Mouse (Mus musculus): ENCODE measurements around the gene Myh10. TPM values are rescaled to one million over a fixed set of nuclear protein-coding genes. Genes with fewer than 3 reads are reported as not detected.

Gene Myh10
- total and polyA plus RNA-seq, 2 experiments from 2014 or later, result 69.9 to 185 TPM

DNA sequence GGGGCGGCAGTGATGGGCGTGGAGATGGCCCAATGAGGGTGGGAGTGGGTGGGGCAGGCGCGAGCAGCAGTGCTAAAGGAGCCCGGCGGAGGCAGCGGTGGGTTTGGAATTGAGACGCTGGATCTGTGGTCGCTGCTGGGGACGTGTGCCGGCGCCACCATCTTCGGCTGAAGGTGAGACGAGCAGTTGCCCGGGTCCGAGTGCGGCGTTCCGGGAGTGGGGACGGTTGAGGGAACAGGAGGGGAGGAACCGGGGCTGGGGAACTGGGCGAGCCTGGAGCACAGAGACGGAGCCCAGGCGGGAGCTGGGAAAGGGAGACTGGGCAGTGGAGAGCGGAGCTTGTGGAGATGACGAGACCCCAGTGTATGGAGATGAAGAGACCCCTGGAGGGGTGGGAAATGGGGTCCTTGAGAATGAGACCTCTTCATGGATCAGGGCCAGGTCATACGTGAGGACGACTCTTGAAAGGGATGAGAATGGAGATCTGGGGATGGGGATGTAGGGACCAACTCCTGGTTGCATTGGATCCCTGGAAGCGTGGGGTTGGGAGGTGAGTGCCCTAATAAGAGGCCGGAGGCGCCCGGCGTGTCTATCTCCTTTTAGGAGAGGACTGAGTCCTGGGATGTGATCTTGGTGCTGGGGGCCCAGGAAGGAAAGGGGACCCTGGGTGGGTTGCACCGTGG lies 792 bp downstream of the Myh10 start:
- no peaks in the 10 kb centered on the region for H3K36me3 ChIP-seq (ENCODE audit: insufficient read depth, low read length)
- peak overlapping the region; percentile 72 for H3K4me2 ChIP-seq (ENCODE audit: low read depth, low read length)
- peak; percentile 64 for TF ChIP-seq CTCF (IDR thresholded peaks at IDR 0.05; ENCODE audit: low read depth)
- peak; percentile 50 for DNase-seq (ENCODE audit: low spot score)
- H3K9me3 ChIP-seq (ENCODE audit: low read length), result no peaks in the 10 kb centered on the region
- peak; percentile 28 for ATAC-seq
- peak overlapping the region; percentile 94 for H3K4me3 ChIP-seq (ENCODE audit: low read length)
- peak overlapping the region; percentile 98 for H3K27ac ChIP-seq
- H3K4me1 ChIP-seq (ENCODE audit: insufficient read depth, low read length), result peaks cover 4% of the 10 kb centered on the region; the same call in 1 of the 2 replicates
- H3K9ac ChIP-seq (replicated peaks; ENCODE audit: low read length), result peak overlapping the region; percentile 93
- under 1% methylated on average over 34 of the region's 34 CpGs for WGBS
- no peaks in the 10 kb centered on the region for H3K27me3 ChIP-seq (ENCODE audit: insufficient read depth, low read length)

DNA sequence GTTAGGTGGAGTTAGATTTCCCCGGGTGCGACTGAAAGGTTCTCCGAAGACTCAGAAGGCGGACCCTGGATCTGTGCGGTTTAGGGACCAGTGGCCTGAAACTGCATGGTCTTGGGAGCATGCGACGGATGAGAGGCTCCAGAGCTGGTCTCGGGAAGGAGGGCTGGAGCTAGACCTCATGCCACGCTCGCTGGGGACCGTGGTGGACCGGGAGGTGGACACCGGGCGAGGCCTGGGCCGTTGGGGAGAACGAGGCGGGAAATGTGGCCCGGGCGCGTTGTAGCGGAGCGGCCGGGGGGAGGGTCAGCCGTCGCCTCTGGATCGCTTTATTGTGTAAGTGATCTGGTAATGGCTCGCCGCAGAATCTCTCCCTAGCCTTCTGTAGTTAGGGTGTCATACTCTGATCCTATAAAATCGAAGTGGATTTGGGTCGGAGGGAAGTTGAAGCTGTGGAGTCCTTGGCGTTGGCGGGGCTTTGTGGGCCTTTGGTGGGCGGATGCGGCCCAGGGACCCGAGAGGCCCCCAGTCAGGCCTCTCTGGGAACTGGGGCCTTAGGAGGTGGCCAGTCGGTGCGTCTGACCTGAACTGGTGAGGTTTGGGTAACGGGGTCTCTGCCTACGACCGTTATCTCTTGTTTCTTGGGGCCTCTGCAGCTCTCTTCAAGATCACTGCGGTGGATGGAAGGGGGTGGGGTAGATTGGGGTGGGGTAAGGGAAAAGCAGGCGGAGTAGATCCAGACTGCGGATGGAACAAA lies 1.5 kb downstream of the Myh10 start:
- Histone ChIP-seq H3K4me1 (ENCODE audit: insufficient read depth, low read length) (peaks cover 4% of the 10 kb centered on the region; the same call in 1 of the 2 replicates), H3K4me2 (ENCODE audit: low read depth, low read length) (peak overlapping the region; percentile 72), H3K27ac (peak overlapping the region; percentile 98), H3K4me3 (ENCODE audit: low read length) (peak overlapping the region; percentile 94), H3K9ac (replicated peaks; ENCODE audit: low read length) (peak overlapping the region; percentile 93), H3K36me3 (ENCODE audit: insufficient read depth, low read length) (no peaks in the 10 kb centered on the region), H3K9me3 (ENCODE audit: low read length) (no peaks in the 10 kb centered on the region), H3K27me3 (ENCODE audit: insufficient read depth, low read length) (no peaks in the 10 kb centered on the region)
- peak; percentile 63 for DNase-seq (ENCODE audit: low spot score)
- under 1% methylated on average over 43 of the region's 43 CpGs for WGBS
- no peak for TF ChIP-seq CTCF (IDR thresholded peaks at IDR 0.05; ENCODE audit: low read depth)
- ATAC-seq, result no peak

DNA sequence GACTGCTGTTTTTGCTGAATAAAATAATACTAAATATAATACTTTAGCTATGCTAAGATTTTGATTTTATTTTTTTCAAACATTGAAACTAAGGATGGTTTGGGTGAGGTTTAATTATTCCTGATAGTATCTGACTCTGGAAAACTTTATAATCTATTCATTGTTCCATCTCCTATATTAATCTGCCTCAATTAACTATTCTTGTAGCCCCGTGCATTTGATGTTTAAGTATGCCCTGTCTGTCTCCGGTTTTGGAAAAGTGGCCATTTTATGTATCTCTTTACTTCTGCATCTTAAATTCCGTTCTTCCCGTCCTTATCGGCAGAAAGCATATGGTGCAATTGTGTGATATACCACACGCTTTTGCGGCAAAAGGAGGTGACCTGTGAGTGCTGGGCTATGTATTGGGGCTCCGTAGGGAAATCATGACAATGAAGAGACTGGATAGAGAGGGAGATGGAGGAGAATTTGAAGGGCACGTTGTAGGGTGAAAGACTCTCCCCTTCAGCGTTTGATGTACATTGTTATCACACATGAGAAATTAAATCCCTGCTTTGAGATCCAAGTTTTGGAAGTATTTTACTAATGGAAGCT lies 2.2 kb downstream of the Myh10 start:
- H3K36me3 ChIP-seq (ENCODE audit: insufficient read depth, low read length), result no peaks in the 10 kb centered on the region
- H3K4me1 ChIP-seq (ENCODE audit: insufficient read depth, low read length), result peaks cover 4% of the 10 kb centered on the region; the same call in 1 of the 2 replicates
- peak overlapping the region; percentile 72 for H3K4me2 ChIP-seq (ENCODE audit: low read depth, low read length)
- no peak for TF ChIP-seq CTCF (IDR thresholded peaks at IDR 0.05; ENCODE audit: low read depth)
- peak overlapping the region; percentile 98 for H3K27ac ChIP-seq
- DNase-seq (ENCODE audit: low spot score) (peak; percentile 48), ATAC-seq (no peak)
- WGBS, result 5% methylated on average over 10 of the region's 10 CpGs
- peak overlapping the region; percentile 94 for H3K4me3 ChIP-seq (ENCODE audit: low read length)
- no peaks in the 10 kb centered on the region for H3K9me3 ChIP-seq (ENCODE audit: low read length)
- peak overlapping the region; percentile 93 for H3K9ac ChIP-seq (replicated peaks; ENCODE audit: low read length)
- no peaks in the 10 kb centered on the region for H3K27me3 ChIP-seq (ENCODE audit: insufficient read depth, low read length)

DNA sequence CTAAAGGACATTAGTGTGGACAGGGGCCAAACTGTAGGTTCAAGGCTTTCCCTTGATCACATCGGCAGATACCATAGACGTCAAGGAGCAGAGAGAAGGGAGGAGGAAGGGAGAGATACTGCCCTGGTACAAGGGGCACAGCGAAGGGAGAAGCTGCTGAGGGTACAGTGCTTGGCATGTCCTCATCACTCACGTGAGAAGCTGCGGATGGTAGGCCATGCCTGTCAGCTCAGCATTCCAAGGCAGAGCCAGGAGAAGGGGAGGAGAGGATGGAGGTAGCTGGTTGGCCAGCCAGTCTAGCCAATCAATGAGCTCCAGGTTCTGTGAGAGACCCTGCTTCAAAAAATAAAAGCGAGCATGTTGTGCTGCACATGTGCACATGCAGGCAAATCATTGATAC lies 11.0 kb downstream of the Myh10 start:
- TF ChIP-seq CTCF (IDR thresholded peaks at IDR 0.05; ENCODE audit: low read depth), result no peak
- Histone ChIP-seq H3K9ac (replicated peaks; ENCODE audit: low read length) (no peak overlapping the region), H3K4me2 (ENCODE audit: low read depth, low read length) (no peak overlapping the region), H3K27ac (no peak overlapping the region), H3K4me1 (ENCODE audit: insufficient read depth, low read length) (0 out of 2 replicates have a peak, but pooled peaks cover 5% of the 10 kb centered on the region), H3K36me3 (ENCODE audit: insufficient read depth, low read length) (peaks cover 26% of the 10 kb centered on the region; the same call in 1 of the 2 replicates), H3K9me3 (ENCODE audit: low read length) (no peaks in the 10 kb centered on the region), H3K27me3 (ENCODE audit: insufficient read depth, low read length) (no peaks in the 10 kb centered on the region), H3K4me3 (ENCODE audit: low read length) (no peak overlapping the region)
- no peak for ATAC-seq
- 93% methylated on average over 6 of the region's 6 CpGs for WGBS
- no peak for DNase-seq (ENCODE audit: low spot score)

DNA sequence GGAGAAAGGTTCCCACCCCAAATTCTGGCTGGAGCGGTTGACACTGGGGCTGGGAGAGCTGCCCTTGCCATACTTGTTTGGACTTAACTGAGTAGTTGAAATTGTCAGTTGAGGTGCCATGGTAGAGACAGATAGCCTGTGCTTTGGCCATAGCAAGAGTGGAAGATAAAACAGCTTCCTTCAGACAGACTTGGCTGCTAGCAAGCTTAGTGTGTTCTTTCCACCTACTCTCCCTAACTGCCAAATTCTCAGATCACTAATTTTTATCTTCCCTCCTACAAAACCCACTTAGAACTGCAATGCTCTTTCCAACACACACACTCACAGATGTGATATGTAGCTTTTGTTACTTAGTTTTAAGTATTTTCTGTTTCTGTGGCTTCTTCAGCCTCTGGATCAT lies 12.0 kb downstream of the Myh10 start:
- no peak for DNase-seq (ENCODE audit: low spot score)
- TF ChIP-seq CTCF (IDR thresholded peaks at IDR 0.05; ENCODE audit: low read depth), result no peak
- H3K9me3 ChIP-seq (ENCODE audit: low read length), result no peaks in the 10 kb centered on the region
- H3K27ac ChIP-seq, result no peak overlapping the region
- no peak overlapping the region for H3K9ac ChIP-seq (replicated peaks; ENCODE audit: low read length)
- no peak overlapping the region for H3K4me3 ChIP-seq (ENCODE audit: low read length)
- 0 out of 2 replicates have a peak, but pooled peaks cover 5% of the 10 kb centered on the region for H3K4me1 ChIP-seq (ENCODE audit: insufficient read depth, low read length)
- H3K27me3 ChIP-seq (ENCODE audit: insufficient read depth, low read length), result no peaks in the 10 kb centered on the region
- ATAC-seq, result no peak
- H3K4me2 ChIP-seq (ENCODE audit: low read depth, low read length), result no peak overlapping the region
- 95% methylated on average over 1 of the region's 1 CpGs for WGBS
- peaks cover 26% of the 10 kb centered on the region; the same call in 1 of the 2 replicates for H3K36me3 ChIP-seq (ENCODE audit: insufficient read depth, low read length)

DNA sequence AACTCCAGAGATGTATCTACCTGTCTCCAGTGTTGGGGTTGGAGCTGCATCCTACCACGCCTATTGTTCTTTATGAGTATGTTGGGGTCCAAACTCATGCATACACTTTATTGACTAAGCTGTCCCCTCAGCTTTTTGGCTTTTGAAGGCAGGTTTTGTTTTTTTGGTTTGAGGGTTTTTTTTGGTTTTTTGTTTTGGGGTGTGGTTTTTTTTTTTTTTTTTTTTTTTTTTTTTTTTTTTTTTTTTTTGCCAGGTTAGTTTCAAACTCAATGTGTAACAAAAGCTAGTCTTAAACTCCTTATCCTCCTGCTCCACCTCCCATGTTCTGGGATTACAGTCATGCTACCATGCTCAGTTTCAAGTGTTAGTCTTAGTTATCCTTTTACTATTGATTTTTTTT lies 12.9 kb downstream of the Myh10 start:
- no peaks in the 10 kb centered on the region for H3K9me3 ChIP-seq (ENCODE audit: low read length)
- DNase-seq (ENCODE audit: low spot score), result no peak
- WGBS, result 97% methylated on average over 1 of the region's 1 CpGs
- no peak overlapping the region for H3K9ac ChIP-seq (replicated peaks; ENCODE audit: low read length)
- 0 out of 2 replicates have a peak, but pooled peaks cover 5% of the 10 kb centered on the region for H3K4me1 ChIP-seq (ENCODE audit: insufficient read depth, low read length)
- ATAC-seq, result no peak
- no peak overlapping the region for H3K27ac ChIP-seq
- no peak overlapping the region for H3K4me3 ChIP-seq (ENCODE audit: low read length)
- no peak for TF ChIP-seq CTCF (IDR thresholded peaks at IDR 0.05; ENCODE audit: low read depth)
- H3K36me3 ChIP-seq (ENCODE audit: insufficient read depth, low read length), result peaks cover 26% of the 10 kb centered on the region; the same call in 1 of the 2 replicates
- H3K4me2 ChIP-seq (ENCODE audit: low read depth, low read length), result no peak overlapping the region
- no peaks in the 10 kb centered on the region for H3K27me3 ChIP-seq (ENCODE audit: insufficient read depth, low read length)

All from hindbrain, postnatal 0 days (tissue).